Mouse (Mus musculus) embryonic stem cell, embryonic (primary cell): ENCODE results near the gene Gm20696.

Source experiments
- CTCF ChIA-PET, 4 experiments: fragments of 300-600 bp in 2 of 4; fragments of 350-600 bp in 2 of 4; sonication (Branson Sonifier 250); formaldehyde crosslinking; loops; one replicate each; lab custom pipeline; 2022; ENCODE audit warnings: inconsistent platforms in 2 of 4; lab: Charles Lee
- POLR2A ChIA-PET, 4 experiments: fragments of 300-600 bp in 2 of 4; fragments of 350-600 bp in 2 of 4; sonication (Branson Sonifier 250); formaldehyde crosslinking; loops; one replicate each; lab custom pipeline; 2022; ENCODE audit warnings: antibody characterized with exemption in 4 of 4, inconsistent platforms in 1 of 4; lab: Charles Lee

Gm20696 gene

DNA sequence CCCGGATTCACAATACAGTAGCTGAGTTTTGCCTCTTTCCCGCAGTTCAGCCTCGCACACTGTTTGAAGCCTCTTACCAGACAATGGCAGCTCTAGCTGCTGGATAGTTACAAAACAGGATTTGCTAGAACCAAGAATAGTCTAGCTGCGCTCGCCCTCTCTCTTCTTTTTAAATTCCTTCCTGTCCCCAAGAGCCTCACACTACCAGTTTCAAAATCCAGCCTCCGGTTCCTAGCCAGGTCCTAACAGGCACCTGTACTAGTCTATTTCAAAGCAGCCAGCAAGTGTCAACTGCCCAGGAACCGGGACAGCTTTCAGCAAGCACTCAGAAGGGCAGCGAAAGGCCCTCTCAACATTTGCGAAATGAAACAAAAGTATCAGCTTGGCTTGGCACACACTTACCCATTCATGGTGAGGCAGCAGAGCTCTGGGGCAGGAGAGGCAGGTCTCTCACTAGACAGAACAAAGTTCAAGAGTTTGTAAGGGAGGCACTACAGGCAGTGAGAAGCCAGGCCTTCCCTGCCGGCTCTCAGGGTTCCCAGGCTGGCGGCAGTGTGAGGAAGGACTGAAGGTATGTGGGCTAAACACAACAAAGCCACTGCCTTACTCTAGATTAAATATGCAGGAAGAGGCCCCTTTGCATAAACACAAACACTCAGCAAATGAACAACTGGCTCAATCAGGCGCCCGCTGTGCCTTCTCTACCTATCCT lies 400.5 kb downstream of the Gm20696 start:
- POLR2A ChIA-PET, result no interaction called here
- CTCF ChIA-PET, result no interaction called here

DNA sequence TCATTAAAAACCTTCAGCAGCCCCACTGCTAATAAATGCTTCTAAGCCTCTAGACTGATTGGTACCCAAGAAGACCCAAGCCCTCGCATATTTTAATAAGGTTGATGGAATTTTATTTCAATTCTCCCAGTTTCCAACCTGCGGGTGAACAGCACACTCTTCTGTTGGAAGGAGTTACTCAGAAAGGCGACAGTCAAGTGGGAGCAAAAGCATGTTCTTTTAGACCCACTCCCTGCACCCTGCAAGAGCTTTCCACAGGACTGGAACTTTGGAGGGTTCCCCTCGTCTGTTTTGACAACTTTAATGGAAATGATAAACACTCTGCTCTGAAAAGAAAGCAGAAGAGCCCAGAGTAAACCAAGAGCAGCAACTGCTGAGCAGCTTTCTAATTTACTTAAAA lies 401.4 kb downstream of the Gm20696 start:
- POLR2A ChIA-PET, result no interaction called here
- CTCF ChIA-PET, result interaction anchor here in 1 of 4 experiments (0.6 to 0.7 kb wide), 2 partner anchors 15 to 1037 kb away, joined by 3 read pairs; no protein-coding TSS in a partner anchor

DNA sequence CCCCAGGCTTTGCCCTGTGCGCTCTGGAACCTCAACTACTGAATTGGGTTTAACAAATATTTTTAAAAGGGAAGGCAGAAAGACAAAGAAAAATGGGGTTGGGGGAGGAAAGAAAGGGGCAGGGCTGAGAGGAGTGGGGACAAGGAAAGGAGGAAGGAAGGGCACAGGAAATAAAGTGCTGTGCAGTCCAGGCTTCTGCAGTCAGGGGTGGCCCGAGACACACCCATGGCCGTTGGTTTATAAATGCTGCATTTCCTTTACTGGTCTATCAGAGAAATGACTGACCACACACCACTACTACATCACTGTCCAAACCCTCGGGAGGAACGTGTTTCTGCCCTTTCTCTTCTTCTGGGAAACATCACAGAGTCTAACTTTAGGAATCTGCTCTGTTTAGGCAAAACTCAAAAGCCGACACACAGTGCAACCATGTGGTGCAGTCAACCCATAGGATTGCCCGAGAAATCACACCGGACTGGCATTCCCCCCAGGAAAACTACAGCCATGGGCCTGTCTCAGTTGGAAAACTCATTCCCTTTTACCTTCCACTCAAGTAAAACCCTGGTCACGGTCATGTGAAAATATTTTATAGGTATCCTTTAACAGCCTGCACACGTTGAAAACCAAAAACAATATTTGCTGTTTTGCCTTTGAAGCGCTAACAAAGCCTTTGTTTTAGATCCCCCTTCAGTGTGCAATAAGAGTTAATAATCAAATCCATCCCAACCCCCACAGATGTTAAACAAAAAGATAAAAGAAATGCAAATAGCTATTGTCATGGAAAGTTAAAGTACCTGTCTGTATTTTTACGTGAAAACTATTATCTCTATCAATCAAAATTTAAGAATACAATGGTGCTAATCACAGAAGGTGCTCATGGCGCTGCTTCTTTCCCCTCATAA lies 402.2 kb downstream of the Gm20696 start:
- POLR2A ChIA-PET, result no interaction called here
- CTCF ChIA-PET, result interaction anchor here in 1 of 4 experiments (0.6 to 0.7 kb wide), 2 partner anchors 16 to 1036 kb away, joined by 3 read pairs; no protein-coding TSS in a partner anchor

DNA sequence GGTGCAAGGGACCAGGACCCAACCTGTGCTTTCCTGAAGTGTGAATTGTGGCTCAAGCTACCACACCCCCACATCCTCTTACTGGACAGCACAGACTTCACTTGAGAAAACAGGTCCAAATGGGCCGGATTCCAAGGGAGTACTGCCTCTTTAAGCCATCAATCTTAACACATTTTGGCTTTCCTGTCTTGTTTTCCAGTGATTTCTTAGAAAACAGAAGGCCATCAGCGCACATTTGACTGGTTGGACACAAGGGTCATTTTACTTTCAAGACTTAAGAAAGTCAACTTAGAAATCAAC lies 402.8 kb downstream of the Gm20696 start:
- CTCF ChIA-PET, result interaction anchor here in 1 of 4 experiments (0.6 kb wide), 1 partner anchor 170 kb away, joined by 3 read pairs; no protein-coding TSS in a partner anchor
- POLR2A ChIA-PET, result no interaction called here

DNA sequence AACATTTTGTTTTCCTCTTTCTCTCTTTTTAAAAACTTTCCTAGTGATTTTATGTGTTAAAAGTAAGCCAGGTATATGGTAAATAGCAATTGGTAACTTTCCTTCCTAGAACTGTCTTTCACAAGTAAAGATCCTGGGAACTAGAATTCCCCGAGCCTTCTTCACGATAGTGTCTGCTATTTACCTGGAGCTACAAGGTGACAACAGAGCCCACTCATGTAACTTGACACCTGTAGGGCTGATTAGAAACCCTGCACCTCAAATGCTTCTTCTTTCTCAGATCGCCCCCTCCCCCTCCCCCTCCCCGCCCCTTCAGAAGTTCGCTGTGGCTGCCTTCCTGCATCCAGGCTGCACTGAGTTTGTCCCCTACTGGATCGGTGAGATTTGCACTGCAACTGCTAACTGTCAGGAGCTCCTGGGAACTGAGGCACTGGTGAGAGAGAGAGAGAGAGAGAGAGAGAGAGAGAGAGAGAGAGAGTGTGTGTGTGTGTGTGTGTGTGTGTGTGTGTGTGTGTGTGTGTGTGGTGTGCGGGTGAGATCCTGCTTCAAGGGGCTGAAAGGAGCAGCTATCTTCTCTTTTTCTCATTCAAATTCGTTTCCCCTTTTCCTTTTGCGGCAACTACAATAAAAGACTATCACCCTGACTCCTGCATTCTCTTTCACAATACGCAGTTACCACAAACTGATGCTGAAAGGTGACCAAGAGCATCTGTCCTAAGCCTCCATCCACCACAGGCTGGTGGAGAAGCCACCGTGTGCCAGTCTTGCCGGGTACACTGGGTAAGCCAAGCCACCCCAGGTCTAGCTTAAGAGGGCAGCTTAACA lies 403.3 kb downstream of the Gm20696 start:
- POLR2A ChIA-PET, result interaction anchor here in 2 of 4 experiments (0.6 to 0.8 kb wide), 3 partner anchors 169 to 1935 kb away, joined by 3 to 4 read pairs (median 3); no protein-coding TSS in a partner anchor
- CTCF ChIA-PET, result interaction anchor here in 1 of 4 experiments (0.6 kb wide), 1 partner anchor 169 kb away, joined by 3 read pairs; no protein-coding TSS in a partner anchor

DNA sequence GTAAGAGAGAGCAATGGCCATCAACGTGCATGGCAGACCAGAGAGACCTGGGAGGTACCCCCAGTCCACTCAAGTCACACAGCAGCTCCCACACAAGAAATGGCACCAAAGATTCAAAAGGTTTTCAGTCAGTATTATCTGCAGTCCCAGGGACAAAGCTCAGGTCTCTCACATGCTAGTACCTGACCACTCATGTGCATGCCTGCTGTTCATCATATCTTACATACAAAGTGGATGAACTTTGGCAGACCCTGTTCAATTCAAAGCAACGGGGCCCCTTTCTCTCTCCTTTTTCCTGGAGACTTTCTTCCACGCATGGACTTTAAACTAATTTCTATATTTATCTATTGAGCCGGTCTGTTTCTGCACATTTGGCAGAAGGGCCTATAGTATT lies 404.9 kb downstream of the Gm20696 start:
- CTCF ChIA-PET, result no interaction called here

DNA sequence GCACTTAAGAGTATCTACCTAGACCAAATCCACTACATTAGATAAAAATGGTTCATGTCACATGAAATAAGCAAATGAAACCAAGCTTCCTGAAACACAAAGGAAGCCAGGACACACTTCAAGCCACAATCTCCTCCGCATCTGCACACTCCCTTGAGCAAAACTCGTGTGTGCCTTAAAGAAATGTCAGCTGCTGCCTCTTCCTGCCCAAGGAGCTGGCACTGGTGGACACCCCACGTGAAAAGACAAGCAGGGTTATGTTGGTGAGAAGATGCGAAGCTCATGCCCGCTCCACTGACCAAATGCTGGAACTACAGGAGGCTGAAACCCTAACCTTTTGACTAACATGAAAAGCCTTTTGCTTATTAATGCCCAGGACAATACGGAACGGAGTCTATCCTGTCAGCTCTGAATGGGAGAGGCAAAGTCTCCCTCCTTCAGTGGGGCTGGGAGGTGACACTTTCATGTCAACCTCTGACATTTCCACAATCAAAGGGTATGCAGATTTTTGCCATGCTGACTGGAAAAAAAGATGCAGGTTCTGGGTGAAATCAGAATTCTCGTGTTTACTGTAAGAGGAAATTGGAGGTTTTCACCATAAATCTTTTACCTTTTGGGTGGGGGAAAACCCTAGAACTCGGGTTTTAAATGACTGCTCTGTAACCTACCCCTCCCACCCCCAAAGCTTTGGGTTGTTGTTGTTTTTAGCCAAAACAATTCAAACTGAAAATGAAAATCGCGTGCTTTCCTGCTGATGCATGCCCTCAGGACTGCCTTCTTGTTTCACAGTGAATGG lies 405.5 kb downstream of the Gm20696 start:
- CTCF ChIA-PET, result no interaction called here
- POLR2A ChIA-PET, result no interaction called here

More for the DNA sequence above, 404.9 kb downstream of the Gm20696 start:
- POLR2A ChIA-PET, result no interaction called here

DNA sequence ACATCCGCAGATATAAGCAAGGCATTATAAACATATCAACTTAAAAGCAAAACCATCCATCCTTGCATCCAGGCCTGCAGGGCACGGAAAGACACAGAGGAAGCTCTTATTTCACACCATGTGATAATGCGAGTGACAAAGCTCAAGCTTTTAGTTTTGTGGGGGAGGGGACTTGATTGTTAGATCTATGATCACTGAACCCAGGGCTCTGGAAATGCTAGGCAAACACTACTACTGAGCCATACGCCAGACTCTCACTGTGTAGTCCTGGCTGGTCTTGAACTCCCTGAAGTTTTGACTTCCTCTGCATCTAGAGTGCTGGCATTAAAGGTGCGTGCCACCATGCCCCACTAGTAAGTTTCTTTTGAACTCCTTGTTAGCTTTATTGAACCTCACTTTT lies 408.3 kb downstream of the Gm20696 start:
- CTCF ChIA-PET, result no interaction called here
- POLR2A ChIA-PET, result no interaction called here

DNA sequence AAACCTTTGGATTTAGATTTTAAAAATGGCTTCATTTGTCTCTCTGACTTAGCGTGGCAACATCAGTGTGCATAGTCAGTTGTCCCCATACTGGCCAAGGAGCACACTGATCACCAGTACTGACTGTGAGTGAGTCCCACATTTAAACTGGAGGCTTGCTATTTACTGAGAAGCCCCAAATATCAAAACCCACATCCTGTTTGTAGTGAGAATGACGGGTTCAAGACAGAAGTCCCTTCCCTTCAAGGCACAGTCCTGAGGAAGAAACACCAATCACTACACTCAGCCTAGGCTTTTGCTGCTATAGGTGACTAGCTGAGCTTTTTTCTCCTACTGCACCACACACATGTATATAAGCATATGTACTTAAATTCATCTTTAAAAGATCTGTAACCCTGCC lies 408.9 kb downstream of the Gm20696 start:
- ChIA-PET CTCF (no interaction called here), POLR2A (no interaction called here)

DNA sequence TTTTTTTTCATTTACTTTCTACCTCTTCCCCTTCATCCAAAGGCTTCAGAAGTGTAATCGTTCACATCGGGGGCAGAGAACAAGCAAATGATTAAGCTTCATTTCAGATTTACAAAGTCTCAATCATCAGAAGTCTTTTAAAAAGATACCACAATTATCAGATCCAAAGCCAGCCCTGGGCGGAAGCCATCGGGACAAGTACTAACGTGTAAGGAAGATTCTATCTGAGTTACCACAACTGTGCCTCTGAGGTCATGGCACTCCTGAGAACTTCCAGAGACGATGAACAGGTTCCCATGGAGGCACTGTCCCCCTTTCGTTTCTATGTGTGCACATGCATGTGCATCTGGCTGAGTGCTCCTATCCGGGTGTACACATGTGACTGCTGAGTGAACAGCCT lies 413.3 kb downstream of the Gm20696 start:
- ChIA-PET CTCF (no interaction called here), POLR2A (no interaction called here)

DNA sequence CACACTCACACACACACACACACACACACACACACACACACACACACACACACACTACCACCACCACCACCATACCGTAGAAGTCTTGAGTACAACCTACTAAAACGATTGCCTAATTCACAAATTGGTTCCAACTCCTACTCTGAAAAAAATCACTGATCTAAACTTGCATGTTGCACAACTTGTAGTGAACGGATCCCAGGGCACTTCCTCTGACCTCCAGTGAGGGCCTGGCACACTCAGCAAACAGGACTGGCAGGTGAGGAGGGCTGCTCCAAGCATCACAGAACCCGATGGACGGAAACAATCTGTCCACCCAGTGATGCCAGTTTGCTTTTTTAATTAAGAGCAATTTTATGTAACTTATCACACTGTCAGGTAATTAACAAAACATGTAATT lies 413.8 kb downstream of the Gm20696 start:
- ChIA-PET POLR2A (interaction anchor here in 1 of 4 experiments (0.6 kb wide), 1 partner anchor 12 kb away, joined by 4 read pairs; no protein-coding TSS in a partner anchor), CTCF (interaction anchor here in 1 of 4 experiments (1.2 kb wide), 1 partner anchor 292 kb away, joined by 4 read pairs; no protein-coding TSS in a partner anchor)

DNA sequence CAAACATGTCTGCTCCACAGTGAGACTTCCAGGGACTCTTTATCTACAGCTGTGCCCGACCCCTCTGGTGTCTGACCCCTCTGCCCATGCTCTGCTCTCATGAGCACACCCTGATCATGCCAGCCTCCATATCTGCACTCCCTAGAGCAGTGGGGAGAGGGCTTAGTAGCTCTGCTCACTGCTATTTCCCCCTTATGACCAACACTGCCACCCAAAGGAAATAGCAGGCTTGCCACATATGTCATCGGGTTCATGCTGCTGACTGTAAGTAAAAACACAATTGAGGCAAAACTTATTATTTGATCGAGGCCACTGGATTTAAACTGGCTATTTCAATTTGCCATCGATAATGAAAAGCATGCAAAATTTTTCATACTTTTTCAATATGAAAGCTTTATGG lies 414.7 kb downstream of the Gm20696 start:
- POLR2A ChIA-PET, result interaction anchor here in 2 of 4 experiments (0.6 kb wide), 2 partner anchors 11 to 418 kb away, joined by 3 to 4 read pairs; no protein-coding TSS in a partner anchor
- CTCF ChIA-PET, result interaction anchor here in 1 of 4 experiments (1.2 kb wide), 1 partner anchor 291 kb away, joined by 4 read pairs; no protein-coding TSS in a partner anchor

DNA sequence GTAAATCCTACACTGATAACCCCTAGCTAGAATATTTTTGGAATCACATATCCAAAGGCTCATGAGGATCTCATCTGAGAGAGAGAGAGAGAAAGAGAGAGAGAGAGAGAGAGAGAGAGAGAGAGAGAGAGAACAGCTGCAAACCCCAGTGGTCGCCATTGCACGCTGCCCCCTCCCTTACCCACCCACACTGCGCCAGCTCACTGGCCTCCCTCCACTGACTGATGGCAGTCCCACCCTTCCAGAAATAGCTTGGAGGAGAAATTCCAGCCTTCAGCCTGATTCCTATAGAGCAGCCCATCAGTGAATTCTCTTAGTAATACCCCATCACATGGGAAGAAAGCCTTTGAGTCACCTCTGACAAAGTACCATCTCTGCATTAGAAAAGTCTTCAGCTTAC lies 415.4 kb downstream of the Gm20696 start:
- ChIA-PET CTCF (interaction anchor here in 1 of 4 experiments (1.2 kb wide), 1 partner anchor 290 kb away, joined by 4 read pairs; no protein-coding TSS in a partner anchor), POLR2A (interaction anchor here in 2 of 4 experiments (0.6 to 2.0 kb wide), 3 partner anchors 10 to 727 kb away, joined by 3 to 7 read pairs (median 5); no protein-coding TSS in a partner anchor)

DNA sequence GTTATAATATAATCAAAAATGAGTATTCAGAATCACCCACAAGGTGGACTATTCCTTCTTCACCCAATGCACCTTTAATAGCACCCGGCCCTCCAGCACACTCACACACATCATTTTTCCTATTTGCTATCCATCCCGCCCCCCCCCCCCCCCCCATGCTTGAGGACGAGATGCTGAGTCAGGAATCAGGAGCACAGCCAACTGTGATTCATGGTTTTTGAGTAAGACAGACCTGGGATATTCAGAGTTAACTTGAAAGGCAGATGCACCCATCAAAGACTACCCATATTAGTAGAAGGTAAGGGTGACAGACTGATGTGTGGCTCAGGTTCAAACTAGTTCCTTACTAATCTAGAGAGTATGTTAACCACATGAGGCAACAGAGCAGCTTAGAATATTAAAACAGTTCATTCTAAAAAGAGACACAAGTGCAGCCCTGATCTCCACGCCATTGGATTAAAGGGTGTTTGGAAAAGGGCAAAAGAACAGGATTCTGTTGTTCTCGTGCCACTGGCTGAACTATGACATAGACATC lies 417.0 kb downstream of the Gm20696 start:
- POLR2A ChIA-PET, result interaction anchor here in 1 of 4 experiments (2.0 kb wide), 1 partner anchor 8 kb away, joined by 7 read pairs; no protein-coding TSS in a partner anchor
- CTCF ChIA-PET, result interaction anchor here in 2 of 4 experiments (0.6 to 0.7 kb wide), 3 partner anchors 270 to 464 kb away, joined by 4 to 5 read pairs (median 4); no protein-coding TSS in a partner anchor

DNA sequence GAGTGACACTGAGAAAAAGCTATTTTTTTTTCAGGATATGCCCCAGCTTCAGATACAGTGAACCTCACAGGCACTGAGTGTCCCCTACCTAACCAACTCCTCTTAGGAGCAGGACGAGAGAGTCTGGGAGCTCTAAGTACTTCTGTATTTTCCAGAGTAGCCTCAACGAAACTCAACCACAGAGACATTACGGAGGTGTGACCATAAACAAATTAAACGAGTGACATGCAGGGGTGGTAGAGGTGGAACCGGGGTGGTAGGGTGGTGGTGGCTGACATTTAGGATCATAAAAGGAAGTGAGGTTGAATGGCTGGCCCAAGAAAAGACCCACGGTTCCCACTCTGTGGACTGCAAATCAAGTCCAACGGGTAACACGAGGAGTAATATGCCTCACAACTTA lies 418.2 kb downstream of the Gm20696 start:
- ChIA-PET CTCF (no interaction called here), POLR2A (no interaction called here)

DNA sequence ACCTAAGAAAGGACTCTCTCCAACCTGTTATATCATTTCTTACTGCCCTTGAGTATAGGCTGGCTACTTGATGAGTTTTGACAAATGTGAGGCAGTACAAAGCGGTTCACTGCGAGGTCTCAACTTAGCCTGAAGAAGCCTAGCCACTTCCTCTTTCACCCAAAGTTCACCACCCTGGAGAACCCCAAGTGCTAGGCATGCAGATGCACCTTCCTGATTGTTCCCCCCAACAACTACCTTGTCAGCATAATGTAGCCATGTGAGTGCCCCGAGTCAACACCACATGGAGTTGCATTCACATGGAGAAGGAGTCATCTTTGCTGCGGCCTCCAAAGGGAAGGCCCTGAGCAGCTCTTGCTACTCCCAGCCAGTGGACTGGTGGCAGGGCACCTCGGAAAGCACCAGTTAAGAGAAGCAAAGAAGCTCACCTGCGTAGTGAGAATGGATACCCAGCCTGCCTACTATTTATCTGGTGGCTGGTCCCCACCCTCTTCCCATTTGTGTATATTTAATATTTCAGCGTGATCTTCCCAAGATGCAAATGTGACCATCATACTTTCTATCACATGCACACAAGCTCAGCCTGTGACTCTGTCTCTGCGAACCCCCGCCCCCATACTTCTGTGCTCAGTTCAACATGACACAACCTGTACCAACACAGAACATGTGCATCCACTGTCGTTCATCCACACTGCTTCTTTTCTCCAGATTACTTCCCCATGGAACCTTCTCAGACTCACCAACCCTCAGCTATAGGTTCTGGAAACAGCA lies 424.8 kb downstream of the Gm20696 start:
- POLR2A ChIA-PET, result interaction anchor here in 2 of 4 experiments (1.6 kb wide), 2 partner anchors 9 kb away, joined by 5 to 7 read pairs; no protein-coding TSS in a partner anchor
- CTCF ChIA-PET, result interaction anchor here in 1 of 4 experiments (0.7 kb wide), 1 partner anchor 99 kb away, joined by 3 read pairs; no protein-coding TSS in a partner anchor
